Mouse (Mus musculus) stomach, embryonic 16.5 days (tissue): ENCODE measurements around the gene Tab1. TPM values are rescaled to one million over a fixed set of nuclear protein-coding genes. Genes with fewer than 3 reads are reported as not detected.

Experiments
- ATAC-seq: fragments of 200-750 bp; cut with Nextera tagmentation; 2 replicates; pipeline ENCODE4 v1.8.0; 2017; ENCODE audit warnings: moderate number of reproducible peaks, moderate TSS enrichment; ENCODE audit not compliant: insufficient read depth, low FRiP score
- H3K27ac ChIP-seq: fragments of 300-500 bp; sonication (generic); 2 replicates; pipeline ENCODE4 v1.5.1; 2014; ENCODE audit warnings: low read length
- H3K27me3 ChIP-seq: fragments of 300-500 bp; sonication (generic); 2 replicates; pipeline ENCODE4 v1.6.1; 2014; ENCODE audit warnings: low read length, control low read depth, mixed read lengths; ENCODE audit not compliant: control insufficient read depth, insufficient read depth
- H3K36me3 ChIP-seq: fragments of 300-500 bp; sonication (generic); 2 replicates; pipeline ENCODE4 v1.6.1; 2014; ENCODE audit warnings: low read length; ENCODE audit not compliant: control insufficient read depth, insufficient read depth
- H3K4me1 ChIP-seq: fragments of 300-500 bp; sonication (generic); 2 replicates; pipeline ENCODE4 v1.6.1; 2014; ENCODE audit warnings: low read length, control low read depth, mixed read lengths; ENCODE audit not compliant: control insufficient read depth, insufficient read depth
- H3K4me2 ChIP-seq: fragments of 300-500 bp; sonication (generic); 2 replicates; pipeline ENCODE4 v1.6.1; 2014; ENCODE audit warnings: low read depth, low read length, mixed read lengths
- H3K4me3 ChIP-seq: fragments of 300-500 bp; sonication (generic); replicated peaks from 2 replicates; pipeline ENCODE4 v1.5.1; 2014; ENCODE audit warnings: mild to moderate bottlenecking, low read length
- H3K9ac ChIP-seq: fragments of 300-500 bp; sonication (generic); 2 replicates; pipeline ENCODE4 v1.6.1; 2014; ENCODE audit warnings: low read length
- H3K9me3 ChIP-seq: fragments of 300-500 bp; sonication (generic); replicated peaks from 2 replicates; pipeline ENCODE4 v1.6.1; 2016; ENCODE audit warnings: low read length, control low read depth; ENCODE audit not compliant: control insufficient read depth
- WGBS: fragments of 180-500 bp; shearing (Covaris S2); extraction: QIAGEN DNeasy Blood & Tissue Kit; methylation state at CpG from one replicate; pipeline ENCODE4 v1.1.7; 2014; 5-methylcytosine and 5-hydroxymethylcytosine counted together
- polyA plus RNA-seq: library from polyadenylated mRNA; unstranded; fragments of >200 nt; fragmentation: Nextera tagmentation; extraction: Ambion mirVana; gene quantifications from 2 replicates; pipeline ENCODE4 v1.2.1, GENCODE M21; 2015

The Tab1 gene
- 29.3 and 35.6 TPM in 2 replicates for polyA plus RNA-seq

DNA sequence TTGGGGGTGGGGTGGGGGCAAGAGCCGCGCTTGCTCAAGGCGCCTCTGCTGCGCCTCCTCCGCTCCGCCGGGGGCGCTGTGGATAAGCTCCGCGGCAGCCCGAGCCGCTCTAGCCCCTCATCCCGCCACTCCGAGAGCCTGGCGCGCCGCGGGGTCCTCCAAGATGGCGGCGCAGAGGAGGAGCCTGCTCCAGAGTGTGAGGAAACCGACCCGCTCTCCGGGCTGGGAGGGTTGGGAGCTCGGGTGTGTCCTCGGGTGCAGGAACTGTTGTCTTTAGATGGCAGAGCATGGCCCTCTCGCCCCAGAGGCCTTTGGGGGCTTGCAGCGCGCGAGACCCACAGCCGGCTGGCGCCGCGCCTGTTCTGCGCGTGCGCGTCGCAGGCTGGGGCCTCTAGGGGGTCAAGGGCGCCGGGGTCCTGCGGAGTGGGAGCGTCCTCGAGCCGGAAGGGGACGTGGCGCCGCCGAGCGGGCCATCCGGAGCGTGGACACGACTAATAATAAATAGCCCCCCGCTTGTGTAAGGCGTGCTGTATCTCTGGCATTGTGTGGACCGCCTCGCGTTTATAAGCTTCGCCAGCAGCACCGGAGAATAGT, at the start of gene Tab1:
Gene Tab1, plus strand, starts transcription at position 135 of the 594 bp plus-strand sequence.
- H3K27me3 ChIP-seq = no peaks in the 10 kb centered on the region
- H3K27ac ChIP-seq = peak within 1 kb of the TSS; percentile 99
- ATAC-seq = peak; percentile 94
- peaks cover 29% of the 10 kb centered on the region for H3K4me1 ChIP-seq
- WGBS = under 1% methylated on average over 59 of the region's 59 CpGs
- H3K9me3 ChIP-seq = no peaks in the 10 kb centered on the region
- peak within 1 kb of the TSS; percentile 86 for H3K4me2 ChIP-seq
- peak within 1 kb of the TSS; percentile 84 for H3K9ac ChIP-seq
- peak within 1 kb of the TSS; percentile 70 for H3K4me3 ChIP-seq
- no peaks in the 10 kb centered on the region for H3K36me3 ChIP-seq

DNA sequence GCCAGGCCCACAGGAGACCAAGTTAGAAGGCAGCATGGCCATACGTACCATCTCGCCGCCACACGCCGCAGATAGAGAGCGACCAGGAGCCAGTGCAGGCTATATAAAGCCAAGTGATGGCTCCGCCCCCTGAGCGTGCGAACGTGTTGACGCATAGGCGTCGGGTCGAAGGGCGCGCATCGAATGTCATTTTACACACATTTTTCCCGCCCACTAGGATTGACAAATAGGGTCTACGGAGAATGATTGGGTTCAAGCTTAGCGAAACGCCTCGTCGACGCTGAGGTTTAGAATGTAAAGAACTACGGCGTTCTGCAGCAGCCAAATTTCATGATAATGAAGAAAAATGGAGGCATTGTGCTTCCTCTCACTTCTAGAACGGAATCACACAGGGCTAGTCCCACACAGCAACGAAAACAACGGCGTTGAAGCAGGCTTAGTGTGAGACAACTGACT, 49.6 kb upstream of the Tab1 start:
- Histone ChIP-seq H3K36me3 (peaks cover 22% of the 10 kb centered on the region), H3K27ac (peak overlapping the region; percentile 93), H3K27me3 (no peaks in the 10 kb centered on the region), H3K9me3 (no peaks in the 10 kb centered on the region), H3K4me3 (peak overlapping the region; percentile 78), H3K9ac (peak overlapping the region; percentile 88), H3K4me1 (peaks cover 23% of the 10 kb centered on the region), H3K4me2 (peak overlapping the region; percentile 83)
- peak; percentile 97 for ATAC-seq
- under 1% methylated on average over 30 of the region's 30 CpGs for WGBS

DNA sequence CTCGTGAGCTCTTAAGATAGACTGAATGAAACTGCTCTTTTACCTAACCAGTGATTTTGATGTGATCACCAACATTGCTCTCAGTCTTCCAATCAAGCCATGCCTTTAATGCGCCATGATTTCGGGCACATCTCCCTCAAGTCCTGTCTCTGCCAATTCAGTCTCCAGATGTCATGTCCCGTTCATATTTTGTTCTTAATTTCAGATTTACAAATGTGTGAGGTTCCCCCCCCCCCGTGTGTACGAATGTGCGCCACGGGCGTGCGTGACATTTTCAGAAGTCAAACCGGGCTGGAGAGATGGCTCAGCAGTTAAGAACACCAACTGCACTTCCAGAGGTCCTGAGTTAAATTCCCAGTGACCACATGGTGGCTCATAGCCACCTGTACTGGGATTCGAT, 49.2 kb upstream of the Tab1 start:
- H3K4me3 ChIP-seq = peak overlapping the region; percentile 78
- 1% methylated on average over 12 of the region's 12 CpGs for WGBS
- peak overlapping the region; percentile 93 for H3K27ac ChIP-seq
- peak; percentile 6; the same call in 1 of the 2 replicates for ATAC-seq
- no peaks in the 10 kb centered on the region for H3K9me3 ChIP-seq
- peaks cover 23% of the 10 kb centered on the region for H3K4me1 ChIP-seq
- peak overlapping the region; percentile 61 for H3K9ac ChIP-seq
- H3K36me3 ChIP-seq = peaks cover 19% of the 10 kb centered on the region
- H3K27me3 ChIP-seq = no peaks in the 10 kb centered on the region
- peak overlapping the region; percentile 73 for H3K4me2 ChIP-seq

DNA sequence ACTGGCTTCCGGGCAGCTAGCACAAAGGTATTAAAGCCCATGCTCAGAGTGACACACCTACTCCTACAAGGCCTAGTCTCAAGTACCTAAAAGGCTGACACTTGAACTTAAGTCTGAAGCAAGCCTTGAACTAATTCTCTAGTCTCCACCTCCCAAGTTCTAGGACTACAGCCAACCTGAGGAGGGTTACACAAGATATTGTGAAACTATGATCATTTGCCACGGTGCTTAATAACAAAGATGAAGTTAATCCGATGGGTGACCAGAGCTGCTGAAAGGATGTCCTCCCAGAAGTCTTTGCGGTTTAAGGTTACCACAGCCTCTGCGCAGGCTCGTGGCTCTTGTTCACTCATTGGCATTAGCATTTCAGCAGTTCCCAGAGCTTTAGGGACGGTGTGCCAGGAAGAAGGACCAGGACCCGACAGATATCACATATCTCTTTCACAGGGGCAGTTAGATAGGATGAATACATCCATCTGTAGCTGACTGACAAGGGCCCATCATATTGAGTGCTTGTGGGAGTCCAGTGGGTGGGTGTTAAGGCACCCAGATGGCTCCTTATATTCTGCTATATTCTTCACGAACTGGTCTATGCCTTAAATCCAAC, 45.4 kb upstream of the Tab1 start:
- 81% methylated on average over 9 of the region's 9 CpGs for WGBS

DNA sequence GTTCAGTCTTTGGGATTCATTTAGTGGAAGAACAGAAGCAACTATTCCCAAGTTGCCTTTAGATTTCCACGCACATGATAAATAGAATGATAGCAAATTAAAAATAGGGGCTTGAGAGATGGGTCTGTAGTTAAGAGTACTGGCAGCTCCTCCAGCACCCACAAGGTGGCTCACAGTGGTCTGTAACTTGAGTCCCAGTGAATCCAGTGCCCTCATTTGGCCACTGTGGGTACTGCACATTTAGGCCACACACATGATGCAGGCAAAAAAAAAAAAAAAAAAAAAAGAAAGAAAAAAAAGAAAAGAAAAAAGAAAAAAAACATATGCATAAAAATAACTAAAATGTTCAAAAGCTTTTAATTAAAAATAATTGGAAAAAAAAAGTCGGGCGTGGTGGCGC, 44.3 kb upstream of the Tab1 start:
- Histone ChIP-seq H3K36me3 (no peaks in the 10 kb centered on the region), H3K9me3 (no peaks in the 10 kb centered on the region), H3K27me3 (peaks cover 8% of the 10 kb centered on the region; the same call in 1 of the 2 replicates), H3K27ac (no peak overlapping the region), H3K9ac (no peak overlapping the region), H3K4me2 (no peak overlapping the region), H3K4me1 (peaks cover 4% of the 10 kb centered on the region; the same call in 1 of the 2 replicates), H3K4me3 (no peak overlapping the region)
- ATAC-seq = no peak
- 36% methylated on average over 4 of the region's 4 CpGs for WGBS

More for the DNA sequence above, 45.4 kb upstream of the Tab1 start:
- ATAC-seq = no peak
- H3K4me2 ChIP-seq = no peak overlapping the region
- no peak overlapping the region for H3K4me3 ChIP-seq
- H3K27me3 ChIP-seq = peaks cover 8% of the 10 kb centered on the region; the same call in 1 of the 2 replicates
- no peak overlapping the region for H3K27ac ChIP-seq
- peaks cover 4% of the 10 kb centered on the region; the same call in 1 of the 2 replicates for H3K4me1 ChIP-seq
- H3K9me3 ChIP-seq = no peaks in the 10 kb centered on the region
- H3K9ac ChIP-seq = no peak overlapping the region
- no peaks in the 10 kb centered on the region for H3K36me3 ChIP-seq

DNA sequence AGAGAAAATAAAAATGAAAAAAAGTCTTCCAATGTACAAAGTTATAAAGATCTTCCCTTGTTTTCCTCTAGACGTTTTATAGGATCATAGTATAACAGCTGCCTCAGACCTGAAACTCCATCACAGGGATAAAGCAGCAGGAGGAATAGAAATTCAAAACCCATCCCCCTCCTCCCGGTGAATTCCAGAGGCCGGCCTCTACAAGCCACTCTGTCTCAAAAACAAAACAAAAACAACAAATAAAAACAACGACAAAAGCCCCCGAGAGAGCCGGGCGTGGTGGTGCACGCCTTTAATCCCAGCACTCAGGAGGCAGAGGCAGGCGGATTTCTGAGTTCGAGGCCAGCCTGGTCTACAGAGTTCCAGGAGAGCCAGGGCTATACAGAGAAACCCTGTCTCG, 42.8 kb upstream of the Tab1 start:
- H3K4me3 ChIP-seq = no peak overlapping the region
- no peak overlapping the region for H3K9ac ChIP-seq
- H3K9me3 ChIP-seq = no peaks in the 10 kb centered on the region
- H3K4me1 ChIP-seq = peaks cover 4% of the 10 kb centered on the region; the same call in 1 of the 2 replicates
- H3K36me3 ChIP-seq = no peaks in the 10 kb centered on the region
- WGBS = 70% methylated on average over 11 of the region's 11 CpGs
- no peak for ATAC-seq
- no peak overlapping the region for H3K4me2 ChIP-seq
- H3K27me3 ChIP-seq = peaks cover 8% of the 10 kb centered on the region; the same call in 1 of the 2 replicates
- no peak overlapping the region for H3K27ac ChIP-seq

DNA sequence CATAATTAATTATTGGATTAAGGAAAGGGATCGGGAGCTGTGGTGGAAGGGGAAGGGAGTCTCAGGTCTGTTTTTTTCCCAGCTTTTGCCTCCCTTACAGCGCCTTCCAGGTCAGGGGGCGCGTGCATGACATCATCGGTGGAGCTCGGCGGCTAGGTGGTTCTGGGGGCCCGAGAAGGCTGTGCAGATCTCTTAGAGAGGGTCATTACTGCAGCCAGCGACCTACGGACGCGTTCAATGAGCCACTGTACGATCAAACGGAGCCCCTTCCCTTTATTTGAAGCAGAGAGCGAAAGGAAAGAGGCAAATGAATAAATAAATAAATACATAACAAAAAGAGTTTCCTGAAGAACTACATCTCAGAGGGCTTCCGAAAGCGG, 42.2 kb upstream of the Tab1 start:
- no peak overlapping the region for H3K27ac ChIP-seq
- whole genome bisulfite sequencing = under 1% methylated on average over 17 of the region's 17 CpGs
- peaks cover 8% of the 10 kb centered on the region; the same call in 1 of the 2 replicates for H3K27me3 ChIP-seq
- ATAC-seq = no peak
- H3K9me3 ChIP-seq = no peaks in the 10 kb centered on the region
- H3K4me3 ChIP-seq = peak overlapping the region; percentile 61
- H3K4me1 ChIP-seq = peaks cover 4% of the 10 kb centered on the region; the same call in 1 of the 2 replicates
- H3K36me3 ChIP-seq = no peaks in the 10 kb centered on the region
- peak overlapping the region; percentile 86 for H3K4me2 ChIP-seq
- H3K9ac ChIP-seq = peak overlapping the region; percentile 79

DNA sequence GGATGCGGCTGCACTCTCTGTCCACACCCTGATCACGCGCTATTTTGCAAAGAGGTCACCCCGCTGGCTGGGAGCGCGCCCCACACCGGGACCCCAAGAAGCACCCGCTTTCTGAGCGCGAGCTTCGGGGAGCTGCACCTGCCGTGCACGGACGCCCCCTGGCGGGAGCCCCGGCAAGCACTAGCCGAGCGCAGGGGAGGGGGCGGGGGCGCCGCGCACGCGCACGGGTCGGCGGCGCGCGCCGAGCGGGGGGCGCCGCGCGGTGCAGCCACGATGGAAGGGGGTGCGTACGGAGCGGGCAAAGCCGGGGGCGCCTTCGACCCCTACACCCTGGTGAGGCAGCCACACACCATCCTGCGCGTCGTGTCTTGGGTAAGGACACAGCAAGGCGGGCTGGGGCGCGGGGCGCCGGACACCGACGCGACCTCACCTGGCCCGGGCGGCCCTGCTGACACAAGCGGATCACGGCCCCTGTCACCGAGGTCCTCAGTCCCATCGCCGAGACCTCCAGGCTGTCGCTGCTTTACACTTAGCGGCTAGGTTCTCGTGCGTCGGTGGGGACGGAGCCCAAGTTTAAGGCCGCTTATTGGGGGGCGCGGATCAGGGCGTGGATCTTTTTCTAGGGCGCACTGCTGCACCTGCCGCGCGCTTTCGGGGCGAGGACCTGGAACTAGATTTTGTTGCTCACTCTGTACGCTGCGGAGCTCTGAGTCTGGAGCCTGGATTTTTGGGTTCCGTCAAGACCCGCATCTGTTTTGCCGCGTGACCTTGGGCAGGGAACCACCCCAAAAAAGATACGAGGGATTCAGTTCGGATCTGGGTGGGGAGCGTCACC, 41.6 kb upstream of the Tab1 start, which contains the start of the genes Syngr1 and Rpl3:
Gene Syngr1, plus strand, starts transcription at position 214 of the 835 bp plus-strand sequence.
Gene Rpl3, minus strand, starts transcription at position 748 of the 835 bp plus-strand sequence.
- Histone ChIP-seq H3K27ac (peak within 1 kb of the TSS; percentile 12; the same call in 1 of the 2 replicates), H3K27me3 (peaks cover 8% of the 10 kb centered on the region; the same call in 1 of the 2 replicates), H3K4me2 (peak within 1 kb of the TSS; percentile 86), H3K9me3 (no peaks in the 10 kb centered on the region), H3K36me3 (no peaks in the 10 kb centered on the region), H3K4me1 (peaks cover 10% of the 10 kb centered on the region), H3K9ac (peak within 1 kb of the TSS; percentile 79), H3K4me3 (peak within 1 kb of the TSS; percentile 61)
- 2% methylated on average over 86 of the region's 86 CpGs for WGBS
- ATAC-seq = peak; percentile 42; the same call in 1 of the 2 replicates
